Mouse (Mus musculus): ENCODE data around the gene Rps6ka4. TPM values are rescaled to one million over a fixed set of nuclear protein-coding genes. Genes with fewer than 3 reads are reported as not detected.

The Rps6ka4 gene
- polyA plus RNA-seq (2014; fragmentation: Nextera tagmentation; extraction: Ambion mirVana), result 24.2 and 26.1 TPM in 2 replicates

DNA sequence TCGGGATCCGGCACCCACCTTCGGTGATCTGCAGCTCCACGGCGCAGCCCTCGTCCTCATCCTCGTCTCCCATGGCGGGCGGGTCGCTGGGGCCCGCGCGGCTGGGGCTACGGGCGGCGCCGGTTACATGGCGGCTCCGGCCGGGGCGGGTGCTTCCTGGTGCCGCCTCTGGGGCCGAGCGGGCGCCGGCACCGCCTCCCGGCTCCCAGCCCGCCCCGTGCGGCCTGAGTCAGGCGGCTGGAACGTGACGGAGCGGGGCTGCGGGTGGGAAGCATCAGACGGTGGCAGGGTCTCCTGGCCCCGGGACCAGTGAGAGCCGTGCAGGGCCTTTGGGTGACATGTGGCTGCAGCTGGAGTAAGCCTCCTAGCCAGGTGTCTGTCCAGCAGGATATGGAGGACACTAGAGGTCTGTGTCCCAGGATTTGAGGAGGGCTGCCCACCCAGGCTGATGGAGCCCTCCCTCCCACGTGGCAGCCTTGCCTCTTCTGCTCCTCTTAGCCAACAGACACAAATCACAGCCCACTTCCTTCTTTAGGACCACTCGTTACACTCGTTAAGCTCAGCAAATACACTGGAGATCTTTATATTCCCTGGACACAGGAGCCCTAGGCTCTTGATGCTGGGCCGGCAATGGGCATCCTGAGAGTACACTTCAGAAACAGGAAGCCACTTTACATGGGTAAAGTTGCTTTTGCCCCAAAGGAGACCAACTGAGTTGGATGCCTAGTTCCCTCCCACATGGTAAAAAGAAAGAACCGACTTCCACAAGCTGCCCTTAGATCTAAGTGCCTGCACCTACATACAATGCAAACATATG lies at the start of gene Rps6ka4:
Rps6ka4 (minus strand) TSS at position 162 of the 817 bp plus-strand sequence.
- ATAC-seq (ENCODE audit: insufficient number of reproducible peaks, insufficient read depth, low FRiP score, low read depth), result peak; percentile 89
- 2% methylated on average over 43 of the region's 44 CpGs for WGBS
- Histone ChIP-seq H3K4me1 (ENCODE audit: control insufficient read depth, insufficient read depth, low read length) (peaks cover 11% of the 10 kb centered on the region), H3K27me3 (ENCODE audit: control insufficient read depth, insufficient read depth, low read length) (no peaks in the 10 kb centered on the region), H3K9me3 (ENCODE audit: control insufficient read depth, low read depth, low read length) (no peaks in the 10 kb centered on the region), H3K4me3 (ENCODE audit: low read depth, low read length) (peak within 1 kb of the TSS; percentile 71), H3K4me2 (replicated peaks; ENCODE audit: low read depth, low read length) (peak within 1 kb of the TSS; percentile 92), H3K9ac (replicated peaks; ENCODE audit: low read depth, low read length) (peak within 1 kb of the TSS; percentile 81), H3K36me3 (ENCODE audit: control insufficient read depth, insufficient read depth, low read length) (peaks cover 15% of the 10 kb centered on the region), H3K27ac (ENCODE audit: low read length) (no peak within 1 kb of the TSS; the same call in 1 of the 2 replicates)

DNA sequence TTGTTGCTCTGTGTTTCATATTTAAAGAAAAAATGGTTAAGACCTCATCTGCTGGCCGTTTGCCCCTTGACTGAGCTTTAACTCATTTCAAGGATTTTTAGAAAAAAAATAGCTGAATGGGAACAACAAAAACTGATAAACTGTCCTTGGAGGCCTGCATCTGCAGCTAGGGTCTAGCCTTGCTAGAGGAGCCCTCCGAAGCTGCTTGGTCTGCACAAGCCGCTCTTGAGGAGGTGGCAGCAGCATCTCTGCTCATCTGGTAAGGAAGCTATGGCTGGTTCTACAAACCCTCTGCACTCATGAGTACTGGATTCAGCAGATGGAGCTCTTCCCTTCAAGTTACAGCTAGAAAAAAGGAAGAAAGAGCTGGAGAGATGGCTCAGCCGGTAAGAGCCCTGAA lies 37.5 kb upstream of the Rps6ka4 start:
- Histone ChIP-seq H3K4me2 (replicated peaks; ENCODE audit: low read depth, low read length) (no peak overlapping the region), H3K4me3 (ENCODE audit: low read depth, low read length) (no peak overlapping the region), H3K27me3 (ENCODE audit: control insufficient read depth, insufficient read depth, low read length) (no peaks in the 10 kb centered on the region), H3K36me3 (ENCODE audit: control insufficient read depth, insufficient read depth, low read length) (no peaks in the 10 kb centered on the region), H3K9me3 (ENCODE audit: control insufficient read depth, low read depth, low read length) (peaks cover 3% of the 10 kb centered on the region; the same call in 1 of the 2 replicates), H3K4me1 (ENCODE audit: control insufficient read depth, insufficient read depth, low read length) (no peaks in the 10 kb centered on the region), H3K27ac (ENCODE audit: low read length) (no peak overlapping the region), H3K9ac (replicated peaks; ENCODE audit: low read depth, low read length) (no peak overlapping the region)
- no peak for ATAC-seq (ENCODE audit: insufficient number of reproducible peaks, insufficient read depth, low FRiP score, low read depth)
- 82% methylated on average over 4 of the region's 4 CpGs for WGBS

DNA sequence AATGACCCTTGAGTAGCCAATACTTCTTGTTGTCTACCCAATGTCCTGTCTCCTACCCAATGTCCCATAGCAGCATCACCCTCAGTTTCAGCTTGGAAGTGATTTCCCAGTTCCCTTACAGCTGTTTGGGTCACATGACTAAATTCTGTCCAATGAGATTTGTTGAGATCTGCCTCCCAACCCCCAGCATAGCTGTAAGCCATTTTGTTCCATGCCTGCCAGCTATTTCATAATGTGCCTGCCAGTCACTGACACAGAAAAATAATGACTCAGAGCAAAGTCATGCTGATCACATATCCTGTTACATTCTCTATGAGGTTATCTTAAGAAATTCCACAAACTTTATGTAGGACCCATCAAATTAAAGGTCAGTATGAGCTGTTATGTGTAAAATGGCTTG lies 36.4 kb upstream of the Rps6ka4 start:
- no peaks in the 10 kb centered on the region for H3K4me1 ChIP-seq (ENCODE audit: control insufficient read depth, insufficient read depth, low read length)
- peaks cover 3% of the 10 kb centered on the region; the same call in 1 of the 2 replicates for H3K9me3 ChIP-seq (ENCODE audit: control insufficient read depth, low read depth, low read length)
- H3K9ac ChIP-seq (replicated peaks; ENCODE audit: low read depth, low read length), result no peak overlapping the region
- no peak overlapping the region for H3K4me2 ChIP-seq (replicated peaks; ENCODE audit: low read depth, low read length)
- no peak overlapping the region for H3K4me3 ChIP-seq (ENCODE audit: low read depth, low read length)
- no peak for ATAC-seq (ENCODE audit: insufficient number of reproducible peaks, insufficient read depth, low FRiP score, low read depth)
- H3K27me3 ChIP-seq (ENCODE audit: control insufficient read depth, insufficient read depth, low read length), result no peaks in the 10 kb centered on the region
- no peak overlapping the region for H3K27ac ChIP-seq (ENCODE audit: low read length)
- no peaks in the 10 kb centered on the region for H3K36me3 ChIP-seq (ENCODE audit: control insufficient read depth, insufficient read depth, low read length)

DNA sequence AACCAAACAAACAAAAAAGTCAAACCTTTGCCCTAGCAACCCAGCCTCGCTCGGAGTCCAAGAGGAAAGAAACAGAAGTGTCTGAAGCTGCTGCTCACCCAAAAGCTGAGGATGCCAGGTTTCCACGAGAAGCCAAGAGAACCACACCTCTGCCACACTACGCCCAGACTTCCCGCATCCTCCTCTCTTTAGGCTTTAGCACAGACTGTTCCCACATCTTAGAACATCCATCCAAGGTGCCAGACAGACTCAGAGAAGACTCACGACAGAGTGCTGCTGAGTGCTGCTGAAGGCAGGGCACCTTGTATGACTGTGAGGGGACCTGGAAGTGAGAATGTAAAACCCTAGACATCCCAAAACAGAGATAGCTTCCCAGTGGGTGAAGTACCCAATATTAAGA lies 35.4 kb upstream of the Rps6ka4 start:
- H3K9me3 ChIP-seq (ENCODE audit: control insufficient read depth, low read depth, low read length), result peaks cover 3% of the 10 kb centered on the region; the same call in 1 of the 2 replicates
- no peak overlapping the region for H3K27ac ChIP-seq (ENCODE audit: low read length)
- H3K36me3 ChIP-seq (ENCODE audit: control insufficient read depth, insufficient read depth, low read length), result no peaks in the 10 kb centered on the region
- ATAC-seq (ENCODE audit: insufficient number of reproducible peaks, insufficient read depth, low FRiP score, low read depth), result no peak
- H3K4me3 ChIP-seq (ENCODE audit: low read depth, low read length), result no peak overlapping the region
- H3K27me3 ChIP-seq (ENCODE audit: control insufficient read depth, insufficient read depth, low read length), result no peaks in the 10 kb centered on the region
- no peak overlapping the region for H3K4me2 ChIP-seq (replicated peaks; ENCODE audit: low read depth, low read length)
- no peak overlapping the region for H3K9ac ChIP-seq (replicated peaks; ENCODE audit: low read depth, low read length)
- no peaks in the 10 kb centered on the region for H3K4me1 ChIP-seq (ENCODE audit: control insufficient read depth, insufficient read depth, low read length)
- 84% methylated on average over 6 of the region's 6 CpGs for WGBS

DNA sequence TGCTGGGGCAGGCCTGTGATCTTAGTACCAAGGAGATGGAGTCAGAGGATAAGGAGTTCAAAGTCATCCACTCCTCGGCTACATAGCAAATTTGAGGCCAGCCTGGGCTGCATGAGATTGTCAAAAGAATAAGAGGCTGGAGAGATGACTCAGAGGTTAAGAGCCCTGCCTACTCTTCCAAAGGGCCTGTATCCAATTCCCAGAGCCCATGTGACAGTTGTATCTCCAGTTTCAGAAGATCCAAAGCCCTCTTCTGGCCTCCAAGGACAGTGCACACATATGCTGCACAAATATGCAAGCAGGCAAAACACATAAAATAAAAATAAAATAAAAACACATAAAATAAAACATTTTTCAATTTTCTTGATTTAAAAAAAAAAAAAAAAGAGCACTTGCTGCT lies 33.8 kb upstream of the Rps6ka4 start:
- ATAC-seq (ENCODE audit: insufficient number of reproducible peaks, insufficient read depth, low FRiP score, low read depth), result no peak
- Histone ChIP-seq H3K27me3 (ENCODE audit: control insufficient read depth, insufficient read depth, low read length) (no peaks in the 10 kb centered on the region), H3K4me3 (ENCODE audit: low read depth, low read length) (no peak overlapping the region), H3K9ac (replicated peaks; ENCODE audit: low read depth, low read length) (no peak overlapping the region), H3K4me1 (ENCODE audit: control insufficient read depth, insufficient read depth, low read length) (peaks cover 3% of the 10 kb centered on the region; the same call in 1 of the 2 replicates), H3K4me2 (replicated peaks; ENCODE audit: low read depth, low read length) (no peak overlapping the region), H3K36me3 (ENCODE audit: control insufficient read depth, insufficient read depth, low read length) (no peaks in the 10 kb centered on the region), H3K9me3 (ENCODE audit: control insufficient read depth, low read depth, low read length) (no peaks in the 10 kb centered on the region), H3K27ac (ENCODE audit: low read length) (no peak overlapping the region)
- WGBS, result 65% methylated on average over 1 of the region's 1 CpGs

DNA sequence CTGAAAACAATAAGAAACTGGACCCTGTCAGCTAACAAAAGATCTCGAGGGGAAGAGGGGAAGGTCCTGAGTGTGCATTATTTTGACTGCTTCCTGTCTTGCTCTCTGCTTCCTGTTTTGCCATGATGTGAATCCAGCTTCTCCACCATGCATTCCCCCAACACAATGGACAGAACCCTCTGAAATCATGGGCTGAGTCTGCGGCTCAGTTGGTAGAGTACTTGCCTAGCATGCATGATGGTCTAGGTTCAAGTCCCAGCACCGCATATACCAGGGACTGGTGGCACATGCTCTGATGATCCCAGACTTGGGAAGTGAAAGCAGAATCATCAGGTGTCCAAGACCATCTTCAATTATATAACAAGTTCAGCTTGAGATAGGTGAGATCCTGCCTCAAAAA lies 32.3 kb upstream of the Rps6ka4 start:
- Histone ChIP-seq H3K4me3 (ENCODE audit: low read depth, low read length) (no peak overlapping the region), H3K27me3 (ENCODE audit: control insufficient read depth, insufficient read depth, low read length) (no peaks in the 10 kb centered on the region), H3K36me3 (ENCODE audit: control insufficient read depth, insufficient read depth, low read length) (no peaks in the 10 kb centered on the region), H3K4me1 (ENCODE audit: control insufficient read depth, insufficient read depth, low read length) (peaks cover 3% of the 10 kb centered on the region; the same call in 1 of the 2 replicates), H3K9ac (replicated peaks; ENCODE audit: low read depth, low read length) (no peak overlapping the region), H3K27ac (ENCODE audit: low read length) (no peak overlapping the region), H3K4me2 (replicated peaks; ENCODE audit: low read depth, low read length) (no peak overlapping the region), H3K9me3 (ENCODE audit: control insufficient read depth, low read depth, low read length) (no peaks in the 10 kb centered on the region)
- WGBS, result 78% methylated on average over 3 of the region's 3 CpGs
- ATAC-seq (ENCODE audit: insufficient number of reproducible peaks, insufficient read depth, low FRiP score, low read depth), result no peak

DNA sequence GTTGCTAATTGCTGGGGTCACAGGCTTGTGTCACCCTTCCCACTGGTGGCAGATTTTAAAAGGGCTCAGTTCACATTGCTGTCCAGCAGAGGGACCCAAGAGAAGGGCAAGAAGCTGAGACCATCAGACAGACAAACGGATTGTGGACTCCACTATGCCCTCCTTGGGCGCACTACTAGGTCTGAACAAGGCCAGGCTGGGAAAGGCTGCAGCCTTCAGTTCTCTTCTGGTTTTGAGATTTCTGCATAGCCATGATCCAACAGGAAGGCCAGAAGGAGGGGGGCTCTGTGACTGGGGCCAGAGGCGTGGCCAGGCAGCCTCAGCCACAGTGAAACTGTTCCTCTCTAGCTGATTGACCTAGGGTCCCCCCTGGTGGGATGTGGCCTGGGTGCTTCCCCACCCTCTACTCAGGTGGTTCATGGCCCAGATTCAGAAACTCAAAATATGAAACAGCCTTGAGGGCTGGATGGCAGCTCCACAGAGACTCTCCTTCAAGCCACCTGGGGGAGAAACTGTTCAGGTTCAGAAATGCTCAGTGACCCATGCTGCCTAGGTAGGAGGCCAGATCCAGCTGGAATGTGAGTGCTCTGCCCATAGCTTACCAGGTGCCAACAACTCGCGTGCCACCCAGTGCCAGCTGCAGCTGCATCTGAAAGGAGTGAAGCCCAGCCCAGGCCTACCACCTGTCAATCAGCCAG lies 31.3 kb upstream of the Rps6ka4 start:
- no peaks in the 10 kb centered on the region for H3K27me3 ChIP-seq (ENCODE audit: control insufficient read depth, insufficient read depth, low read length)
- no peak overlapping the region for H3K9ac ChIP-seq (replicated peaks; ENCODE audit: low read depth, low read length)
- H3K4me1 ChIP-seq (ENCODE audit: control insufficient read depth, insufficient read depth, low read length), result peaks cover 3% of the 10 kb centered on the region; the same call in 1 of the 2 replicates
- H3K9me3 ChIP-seq (ENCODE audit: control insufficient read depth, low read depth, low read length), result no peaks in the 10 kb centered on the region
- 0 out of 2 replicates have a peak, but pooled peaks have one; percentile 14 for ATAC-seq (ENCODE audit: insufficient number of reproducible peaks, insufficient read depth, low FRiP score, low read depth)
- WGBS, result 60% methylated on average over 5 of the region's 5 CpGs
- no peak overlapping the region for H3K4me3 ChIP-seq (ENCODE audit: low read depth, low read length)
- no peaks in the 10 kb centered on the region for H3K36me3 ChIP-seq (ENCODE audit: control insufficient read depth, insufficient read depth, low read length)
- H3K4me2 ChIP-seq (replicated peaks; ENCODE audit: low read depth, low read length), result no peak overlapping the region
- H3K27ac ChIP-seq (ENCODE audit: low read length), result no peak overlapping the region

DNA sequence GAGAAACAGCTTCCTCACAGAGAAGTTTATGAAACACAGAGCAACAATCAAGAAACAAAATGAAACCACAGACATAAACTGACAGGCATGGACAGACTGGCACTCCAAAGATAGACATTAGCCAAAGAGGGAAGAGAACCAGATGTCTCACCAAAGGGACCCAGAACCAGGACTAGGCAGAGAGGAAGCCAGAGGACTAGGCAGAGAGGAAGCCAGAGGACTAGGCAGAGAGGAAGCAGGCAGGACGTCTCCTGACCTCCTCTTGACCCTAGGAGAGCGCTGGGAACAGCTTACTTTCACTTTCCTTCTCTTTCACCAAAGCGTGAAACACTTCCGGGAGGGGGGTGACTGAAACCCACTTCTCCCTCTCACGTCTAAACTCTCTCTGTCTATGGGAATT lies 28.9 kb upstream of the Rps6ka4 start:
- Histone ChIP-seq H3K27ac (ENCODE audit: low read length) (no peak overlapping the region), H3K27me3 (ENCODE audit: control insufficient read depth, insufficient read depth, low read length) (no peaks in the 10 kb centered on the region), H3K4me3 (ENCODE audit: low read depth, low read length) (peak overlapping the region; percentile 16; the same call in 1 of the 2 replicates), H3K36me3 (ENCODE audit: control insufficient read depth, insufficient read depth, low read length) (no peaks in the 10 kb centered on the region), H3K4me2 (replicated peaks; ENCODE audit: low read depth, low read length) (peak overlapping the region; percentile 36), H3K9ac (replicated peaks; ENCODE audit: low read depth, low read length) (no peak overlapping the region), H3K9me3 (ENCODE audit: control insufficient read depth, low read depth, low read length) (no peaks in the 10 kb centered on the region), H3K4me1 (ENCODE audit: control insufficient read depth, insufficient read depth, low read length) (peaks cover 3% of the 10 kb centered on the region; the same call in 1 of the 2 replicates)
- WGBS, result 1% methylated on average over 5 of the region's 5 CpGs
- peak; percentile 56; the same call in 1 of the 2 replicates for ATAC-seq (ENCODE audit: insufficient number of reproducible peaks, insufficient read depth, low FRiP score, low read depth)
